Mouse (Mus musculus) MEL-GATA-1-ER (cell line): Measurements from ENCODE around the gene Olfr1425.
A peak's percentile ranks its signal among the peaks of the same experiment; 100 is the strongest.
"Not testable (repeated sequence)": the region's sequence is repeated elsewhere in the genome, so short reads cannot be mapped to it uniquely, and the experiment has no call there.

Experiments used
- DNase-seq: peaks from one replicate; pipeline ENCODE4 v3.0.0-alpha.2; 2012; ENCODE audit warnings: low read depth; ENCODE audit errors: extremely low read depth

The Olfr1425 gene

DNA sequence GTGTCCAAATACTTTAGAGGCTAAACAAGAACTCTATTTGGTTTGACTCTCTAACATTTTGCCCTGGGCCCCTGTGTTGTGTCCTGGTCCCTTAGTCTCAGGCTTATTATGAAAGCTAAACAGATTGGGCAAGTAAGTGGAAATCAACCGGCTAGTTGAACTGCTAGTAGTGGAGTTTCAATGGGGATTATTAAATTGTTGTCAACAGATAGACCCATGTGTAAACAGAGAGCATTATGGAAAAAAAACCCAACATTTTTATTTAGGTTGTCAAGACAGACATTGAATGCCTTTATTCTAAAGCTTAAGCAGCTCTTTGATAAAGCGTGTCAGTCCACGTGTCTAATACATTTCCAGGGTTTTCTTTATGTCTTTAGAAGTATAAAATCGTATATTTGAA, at the start of gene Olfr1425:
Olfr1425 (minus strand) TSS at position 101 of the 400 bp plus-strand sequence.
- DNase-seq: not testable (repeated sequence)

DNA sequence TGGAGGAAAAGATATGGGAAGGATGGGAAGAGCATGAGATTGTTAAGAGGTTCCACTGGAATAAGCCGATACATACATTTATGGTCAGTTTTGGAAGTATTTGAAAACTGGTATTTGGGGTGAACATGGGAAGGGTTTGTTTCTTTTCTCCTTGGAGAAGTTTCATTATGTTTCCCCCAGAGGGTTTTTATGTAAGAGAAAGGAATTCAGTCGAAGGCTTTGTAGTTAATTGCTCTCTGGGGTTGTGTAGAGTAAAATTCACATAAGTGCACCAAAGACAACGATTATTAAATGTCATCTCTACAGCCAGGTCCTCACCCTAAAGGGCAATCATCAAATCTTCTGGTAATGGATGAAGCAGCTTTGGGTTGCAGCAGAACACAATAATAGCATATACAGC, 45.6 kb upstream of the Olfr1425 start, which contains the start of gene Olfr76:
Olfr76 (minus strand) TSS at position 101 of the 400 bp plus-strand sequence.
- no peak for DNase-seq

DNA sequence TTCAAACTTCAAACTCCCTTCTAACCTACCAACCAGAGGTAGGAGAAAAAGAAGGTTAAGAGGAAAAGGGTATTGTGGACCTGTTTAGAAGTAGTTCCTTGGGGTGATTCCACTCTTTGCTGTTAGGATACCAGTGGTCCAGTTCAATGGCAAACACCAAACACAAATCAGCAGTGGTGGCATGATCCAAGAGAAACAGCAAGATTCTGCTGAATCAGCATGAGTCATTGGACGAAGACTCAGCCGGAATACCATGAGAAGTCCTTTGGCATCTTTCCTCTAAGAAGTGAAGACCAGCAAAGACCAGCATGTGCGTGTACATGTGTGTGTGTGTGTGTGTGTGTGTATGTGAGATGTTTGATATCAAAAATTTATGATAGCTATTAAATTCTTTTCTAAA, 38.9 kb upstream of the Olfr1425 start:
- no peak for DNase-seq

DNA sequence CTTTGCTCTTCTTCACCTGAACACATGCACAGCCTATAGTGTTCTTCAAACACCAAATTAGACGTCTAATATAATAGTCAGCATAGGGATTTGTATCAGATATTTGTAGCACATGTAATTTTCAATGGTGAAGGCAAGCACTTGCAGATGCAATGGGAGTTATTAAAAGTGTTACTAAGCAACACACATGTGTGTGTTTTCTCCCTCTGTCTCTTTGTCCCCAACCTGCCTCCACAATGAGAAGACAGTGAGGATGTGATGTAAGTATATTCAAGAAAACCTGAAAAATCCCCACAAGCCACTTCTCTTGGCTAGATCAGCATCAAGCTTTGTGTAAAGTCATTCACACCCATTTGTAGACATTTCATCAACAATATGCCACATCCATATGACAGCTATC, 38.3 kb upstream of the Olfr1425 start, which contains the start of gene Olfr1428:
Olfr1428 (minus strand) TSS at position 101 of the 400 bp plus-strand sequence.
- DNase-seq: no peak

DNA sequence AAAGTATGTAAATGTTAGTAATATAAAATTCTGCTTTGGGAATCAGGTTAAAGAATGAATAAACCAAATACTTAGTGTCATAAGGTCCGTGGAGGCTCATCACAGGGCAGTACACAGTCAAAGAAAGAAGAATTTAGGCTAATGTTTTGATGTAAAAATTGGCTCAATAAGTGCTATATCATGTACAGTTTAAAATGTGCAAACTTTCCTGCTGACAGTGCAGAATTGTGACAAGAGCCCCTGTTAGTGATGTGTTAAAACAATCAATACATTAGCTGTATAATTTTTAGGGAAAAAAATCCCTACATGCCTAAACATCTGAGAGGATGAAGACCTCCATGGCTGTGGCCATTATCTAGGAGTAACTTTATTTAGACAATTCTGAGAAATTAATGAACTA, 36.3 kb upstream of the Olfr1425 start:
- no peak for DNase-seq

DNA sequence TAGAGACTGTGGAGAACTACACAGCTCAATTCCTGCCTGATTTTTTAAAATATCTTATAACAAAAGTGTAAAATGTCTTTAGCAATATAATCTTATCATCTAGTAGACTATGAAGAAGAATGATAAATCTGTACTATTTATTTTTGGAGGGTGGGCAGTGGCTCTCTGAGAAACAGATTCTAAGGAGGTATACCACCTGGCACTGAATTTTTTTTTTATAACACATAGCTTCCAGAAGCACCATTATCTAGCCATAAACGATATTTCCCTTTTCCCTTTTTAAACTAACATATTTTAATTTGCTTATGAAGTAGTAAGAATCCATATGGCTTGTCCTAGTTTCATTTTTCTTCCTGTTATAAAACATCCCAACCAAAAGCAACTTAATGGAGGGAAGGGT, 27.0 kb upstream of the Olfr1425 start:
- DNase-seq: no peak

DNA sequence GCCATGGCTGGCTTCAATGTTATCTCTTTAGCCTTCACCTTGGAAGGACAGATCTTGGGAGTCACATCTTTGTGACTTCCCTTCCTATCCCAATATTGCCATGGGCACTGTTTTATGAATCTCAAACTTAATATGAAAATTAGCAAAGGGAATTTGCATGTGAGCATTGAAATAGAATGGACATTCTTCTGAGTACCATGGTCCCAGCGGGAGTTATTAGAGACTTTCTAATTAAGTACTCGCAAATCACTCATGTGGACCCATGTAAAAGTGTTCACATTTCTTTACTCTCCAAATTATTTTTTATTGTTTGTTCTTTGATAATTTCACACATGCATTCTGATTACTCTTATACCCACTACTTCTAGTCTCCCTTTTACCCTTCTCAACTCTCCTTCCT, 25.7 kb upstream of the Olfr1425 start, which contains the start of gene Olfr1427:
Olfr1427 (minus strand) TSS at position 101 of the 400 bp plus-strand sequence.
- DNase-seq: no peak

DNA sequence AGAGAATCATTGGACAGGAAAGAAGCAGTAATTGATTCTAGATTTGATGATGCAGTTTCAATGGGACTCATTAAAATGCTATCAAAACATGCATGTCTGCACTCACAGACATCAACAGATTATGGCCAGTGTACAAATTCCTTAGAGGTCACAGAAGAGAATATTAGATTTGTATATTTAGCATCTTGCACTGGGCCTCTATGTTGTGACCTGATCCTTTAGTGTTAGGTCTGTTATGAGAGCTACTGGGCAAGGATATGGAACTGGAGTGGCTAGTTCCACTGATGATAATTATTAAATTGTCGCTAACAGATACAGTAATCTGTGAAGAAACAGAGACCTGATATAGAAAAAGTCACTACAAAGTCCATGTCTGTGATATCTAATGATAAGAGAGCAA, 14.4 kb upstream of the Olfr1425 start, which contains the start of gene Olfr1426:
Olfr1426 (minus strand) TSS at position 101 of the 400 bp plus-strand sequence.
- no peak for DNase-seq

DNA sequence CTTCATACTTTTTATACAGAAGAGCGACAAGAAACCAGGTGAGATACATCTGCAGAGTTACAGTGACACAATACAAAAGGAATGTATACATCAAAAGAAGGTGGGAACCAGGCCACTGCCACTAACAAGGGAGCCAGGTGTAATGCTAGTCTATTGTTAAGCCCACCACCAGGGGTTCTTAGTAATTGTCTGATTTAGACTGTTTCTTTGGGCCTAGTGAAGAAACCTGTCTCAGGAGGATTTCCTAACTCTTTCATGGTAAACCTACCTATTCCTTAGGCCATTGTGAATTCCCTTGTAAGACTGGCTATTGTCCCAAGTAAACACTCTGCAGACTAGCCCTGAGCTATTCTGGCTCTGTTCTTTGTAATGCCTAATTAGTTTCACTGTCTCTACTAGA, 8.0 kb downstream of the Olfr1425 start:
- not testable (repeated sequence) for DNase-seq

DNA sequence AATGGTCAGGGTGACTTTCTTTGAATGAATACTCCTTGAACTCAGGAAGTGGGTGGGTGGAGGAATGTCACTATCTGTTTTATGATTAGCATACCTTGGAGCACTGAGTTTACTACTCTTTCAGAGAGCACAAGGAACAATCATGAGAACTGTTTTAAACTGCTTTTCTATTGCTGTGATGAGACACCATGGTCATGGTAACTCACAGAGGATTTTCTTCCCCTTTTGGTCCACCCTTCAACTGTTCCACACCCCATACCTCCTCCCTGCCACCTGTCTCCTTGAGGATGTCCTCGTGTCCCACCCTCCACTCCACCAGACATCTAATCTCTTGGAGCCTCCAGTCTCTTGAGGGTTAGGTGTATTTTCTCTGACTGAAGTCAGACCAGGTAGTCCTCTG, 9.7 kb downstream of the Olfr1425 start:
- not testable (repeated sequence) for DNase-seq

DNA sequence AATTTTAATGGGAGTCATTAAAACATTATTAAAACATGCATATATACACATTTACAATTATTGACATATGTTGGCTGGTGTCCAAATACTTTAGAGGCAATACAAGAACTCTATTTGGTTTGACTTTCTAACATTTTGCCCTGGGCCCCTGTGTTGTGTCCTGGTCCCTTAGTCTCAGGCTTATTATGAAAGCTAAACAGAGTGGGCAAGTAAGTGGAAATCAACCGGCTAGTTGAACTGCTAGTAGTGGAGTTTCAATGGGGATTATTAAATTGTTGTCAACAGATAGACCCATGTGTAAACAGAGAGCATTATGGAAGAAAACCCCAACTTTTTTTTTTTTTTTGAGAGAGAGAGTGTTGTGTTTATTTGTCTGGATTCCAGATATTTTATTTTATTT, 14.9 kb downstream of the Olfr1425 start, which contains the start of gene Olfr1424:
Olfr1424 (minus strand) TSS at position 101 of the 400 bp plus-strand sequence.
- not testable (repeated sequence) for DNase-seq

DNA sequence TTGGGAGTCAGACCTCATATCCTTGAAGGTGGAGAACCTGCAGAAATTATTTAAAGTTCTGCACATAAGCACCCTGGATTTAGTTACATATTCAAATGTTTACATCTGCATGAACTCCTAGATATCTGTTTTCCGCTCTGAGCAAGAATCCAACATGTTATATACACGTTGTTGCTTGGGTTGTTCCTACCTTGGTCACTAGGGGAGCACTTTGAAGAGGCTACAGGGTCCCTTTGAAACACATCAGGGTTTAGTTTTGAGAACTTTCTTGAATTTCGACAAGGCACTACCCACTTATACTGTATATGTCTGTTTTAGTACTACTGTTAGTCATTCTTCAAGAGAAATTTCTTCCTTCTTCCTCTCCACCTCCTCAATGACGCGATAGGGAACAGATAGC, 34.4 kb downstream of the Olfr1425 start:
- no peak for DNase-seq

DNA sequence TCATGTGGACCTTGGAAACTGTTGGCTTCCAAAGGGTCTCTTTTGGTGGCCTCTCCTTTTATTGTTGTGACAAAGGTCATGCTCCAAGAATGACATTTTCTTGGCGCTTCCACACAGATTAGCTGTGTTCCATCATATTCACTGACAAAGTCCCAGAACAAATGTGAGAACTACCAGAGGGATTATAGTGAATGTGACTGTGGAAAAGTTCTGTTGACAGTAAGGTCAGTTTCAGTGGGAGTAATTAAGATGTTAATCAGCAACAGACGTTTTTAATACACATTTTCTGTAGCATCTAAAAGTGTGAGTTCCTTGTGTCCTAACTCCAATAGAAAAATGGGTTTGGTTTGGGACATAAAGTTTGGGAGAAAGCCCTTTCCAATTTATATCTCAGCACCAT, 36.3 kb downstream of the Olfr1425 start, which contains the start of gene Olfr1423:
Olfr1423 (minus strand) TSS at position 101 of the 400 bp plus-strand sequence.
- DNase-seq: no peak

DNA sequence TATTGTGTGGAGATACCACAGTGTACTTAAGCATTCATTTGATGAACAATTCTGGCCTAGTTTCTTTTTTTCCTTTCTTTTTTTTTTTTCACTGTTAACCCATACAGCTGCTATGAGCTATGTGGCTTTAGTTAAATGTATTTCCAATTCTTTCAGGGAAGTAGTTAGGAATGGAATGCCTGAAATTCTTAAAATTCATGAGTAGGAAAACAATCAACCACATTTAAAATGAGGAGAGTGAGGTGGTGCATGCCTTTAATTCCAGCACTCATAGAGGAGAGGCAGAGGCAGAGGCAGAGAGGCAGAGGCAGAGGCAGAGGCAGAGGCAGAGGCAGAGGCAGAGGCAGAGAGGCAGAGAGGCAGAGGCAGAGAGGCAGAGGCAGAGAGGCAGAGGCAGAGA, 39.8 kb downstream of the Olfr1425 start:
- no peak for DNase-seq

DNA sequence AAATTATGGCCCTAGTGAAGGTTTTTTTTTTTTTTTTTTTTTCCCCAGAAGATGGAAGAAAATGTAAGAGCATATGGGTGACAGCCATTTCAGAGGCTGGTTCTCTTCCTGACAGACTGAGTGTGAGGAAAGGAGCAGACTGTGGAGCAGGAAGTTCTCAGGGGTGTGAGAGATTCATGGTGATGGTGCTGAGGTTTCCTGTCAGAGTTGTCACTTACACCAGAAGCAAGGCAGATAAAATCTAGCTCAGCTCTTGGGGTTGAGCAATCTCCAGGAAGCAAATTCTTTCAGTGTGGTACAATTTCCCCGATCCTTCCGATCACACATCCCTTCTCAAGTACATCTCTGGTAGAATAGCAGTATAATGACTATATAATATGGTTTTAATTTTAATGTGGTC, 50.9 kb downstream of the Olfr1425 start:
- no peak for DNase-seq

DNA sequence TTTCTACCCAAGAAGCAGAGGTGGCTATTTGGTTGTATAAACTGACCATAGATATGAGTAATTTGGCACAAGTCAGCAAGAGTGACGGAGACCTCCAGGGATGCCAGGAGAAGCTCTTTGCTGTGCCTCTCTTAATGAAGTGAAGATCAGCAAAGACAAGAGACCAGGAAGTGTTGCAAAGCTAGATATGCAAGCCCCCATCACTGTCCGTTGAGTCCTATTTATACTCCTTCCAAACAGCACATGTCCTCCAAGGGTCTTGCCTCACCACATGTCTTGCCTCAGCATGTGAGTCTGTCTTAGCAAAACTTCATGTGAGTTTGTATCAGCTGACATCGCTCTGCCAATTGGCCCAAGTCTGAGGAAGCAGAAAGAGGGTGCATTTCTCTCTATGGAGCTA, 52.2 kb downstream of the Olfr1425 start:
- DNase-seq: no peak

DNA sequence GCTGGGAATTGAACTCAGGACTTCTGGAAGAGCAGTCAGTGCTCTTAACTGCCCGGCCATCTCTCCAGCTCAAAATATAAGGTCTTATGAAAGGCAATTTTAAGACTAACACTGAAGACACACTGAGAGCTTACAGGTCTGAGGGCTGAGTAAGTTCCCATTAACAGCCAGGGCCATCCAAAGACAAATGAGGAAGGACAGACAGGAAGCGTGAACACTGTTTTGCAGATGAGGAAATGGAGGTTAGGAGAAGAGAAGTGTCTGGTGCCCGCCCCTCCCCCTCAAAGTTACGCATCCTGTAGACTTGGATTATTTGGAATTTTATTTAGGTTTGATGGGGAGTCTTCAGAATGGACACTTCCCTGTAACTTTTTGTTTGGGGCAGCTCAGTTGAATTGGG, 53.4 kb downstream of the Olfr1425 start:
- peak; percentile 53 for DNase-seq
